Mouse (Mus musculus) left cerebral cortex, postnatal 10 days (tissue): ENCODE measurements around the gene Pias3. TPM values are rescaled to one million over a fixed set of nuclear protein-coding genes. Genes with fewer than 3 reads are reported as not detected.
"Not testable (repeated sequence)": the region's sequence is repeated elsewhere in the genome, so short reads cannot be mapped to it uniquely, and the experiment has no call there.

Experiments used
- DNase-seq, 2 experiments: peaks; one replicate each; pipeline ENCODE4 v3.0.0; 2021 to 2022; ENCODE audit warnings: low spot score in 2 of 2, mixed read lengths in 1 of 2; ENCODE audit errors: extremely low spot score in 1 of 2
- intact Hi-C: fragments of 180-260 bp; cut with DNase I; formaldehyde crosslinking; loops from one replicate; pipeline ENCODE4 v1.15.1; 2025
- total RNA-seq, 2 experiments: library from RNA; stranded (reverse); gene quantifications; 2 replicates each; pipeline ENCODE4 v1.2.3; 2021

Pias3 gene
- total RNA-seq, 2 experiments from 2014 or later = 19.7 to 26.6 TPM

DNA sequence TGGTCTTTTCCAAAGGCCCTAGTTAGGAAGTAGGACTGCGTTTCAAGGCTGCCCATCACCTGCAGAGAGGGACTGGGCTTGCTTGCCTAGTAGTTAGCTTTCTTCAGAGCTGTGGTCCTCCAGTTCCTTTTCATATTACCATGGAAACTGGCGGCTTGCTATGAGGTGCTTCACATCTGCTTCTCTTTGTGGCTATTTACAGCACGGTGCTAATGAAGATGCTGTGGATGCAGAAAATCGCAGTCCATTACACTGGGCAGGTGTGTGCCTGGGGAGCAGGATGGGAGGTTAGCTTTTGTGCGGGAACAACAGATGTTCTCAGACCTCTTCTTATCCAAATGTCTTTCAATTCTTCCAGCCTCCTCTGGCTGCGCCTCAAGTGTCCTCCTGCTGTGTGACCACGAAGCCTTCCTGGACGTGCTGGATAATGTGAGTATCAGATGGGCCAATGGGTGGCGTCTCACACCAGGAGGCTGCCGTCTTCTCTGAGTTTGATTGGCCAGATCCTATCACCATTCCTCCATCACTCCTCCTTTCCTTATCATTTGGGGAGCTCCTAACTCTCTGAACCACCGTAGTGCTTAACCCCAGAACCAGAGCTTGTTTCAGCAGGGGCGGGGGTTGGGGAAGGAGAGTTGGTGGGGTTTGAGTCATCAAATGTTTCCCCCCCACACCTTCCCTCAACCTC, 15.8 kb upstream of the Pias3 start:
- no peak for DNase-seq
- intact Hi-C loops = no loop called here

DNA sequence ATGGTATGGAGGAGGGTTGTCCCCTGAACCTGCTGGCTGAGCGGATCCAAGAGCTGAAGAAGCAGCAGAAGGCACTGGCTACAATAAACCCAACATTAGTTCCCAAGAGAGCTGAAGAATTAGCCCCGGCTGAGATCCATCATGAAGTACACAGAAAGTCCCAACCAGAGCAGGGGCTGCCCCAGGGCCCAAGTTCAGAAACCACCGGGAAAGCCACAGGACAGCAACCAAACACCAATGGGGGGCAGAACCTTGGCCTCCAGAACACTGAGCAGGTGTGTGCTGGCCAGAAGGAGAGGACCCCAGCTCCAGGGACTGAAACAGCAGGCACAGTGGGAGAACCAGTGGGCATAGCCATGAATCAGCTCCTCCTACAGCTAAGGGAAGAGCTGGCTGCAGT, 12.7 kb upstream of the Pias3 start:
- intact Hi-C loops = no loop called here
- no peak for DNase-seq

DNA sequence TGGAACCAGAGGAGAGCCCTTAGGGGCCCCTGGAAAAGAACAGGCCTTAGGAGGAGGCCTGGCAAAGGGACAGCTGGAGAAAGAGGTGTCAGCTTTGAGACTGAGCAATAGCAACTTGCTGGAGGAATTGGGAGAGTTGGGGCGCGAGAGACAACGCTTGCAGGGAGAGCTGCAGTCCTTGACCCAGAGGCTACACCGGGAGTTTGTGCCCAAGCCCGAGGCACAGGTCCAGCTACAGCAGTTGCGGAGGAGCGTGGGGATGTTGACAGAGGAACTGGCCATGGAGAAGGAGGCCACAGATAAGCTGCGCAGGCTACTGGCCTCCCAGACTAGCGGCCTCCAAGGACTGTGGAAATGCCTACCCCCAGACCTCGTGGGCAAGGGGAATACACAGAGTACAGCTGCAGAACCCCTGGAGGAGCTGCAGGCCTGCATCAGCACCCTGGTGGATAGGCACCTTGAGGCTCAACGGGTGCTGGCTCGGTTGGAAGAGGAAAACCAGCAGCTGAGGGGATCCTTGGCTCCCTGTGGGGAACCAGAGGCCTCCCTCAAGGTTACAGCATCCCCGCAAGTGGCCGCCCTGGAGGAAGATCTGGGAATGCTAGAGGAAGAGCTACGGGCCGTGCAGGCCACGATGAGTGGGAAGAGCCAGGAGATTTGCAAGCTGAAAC, 11.9 kb upstream of the Pias3 start:
- DNase-seq = no peak
- intact Hi-C loops = no loop called here

DNA sequence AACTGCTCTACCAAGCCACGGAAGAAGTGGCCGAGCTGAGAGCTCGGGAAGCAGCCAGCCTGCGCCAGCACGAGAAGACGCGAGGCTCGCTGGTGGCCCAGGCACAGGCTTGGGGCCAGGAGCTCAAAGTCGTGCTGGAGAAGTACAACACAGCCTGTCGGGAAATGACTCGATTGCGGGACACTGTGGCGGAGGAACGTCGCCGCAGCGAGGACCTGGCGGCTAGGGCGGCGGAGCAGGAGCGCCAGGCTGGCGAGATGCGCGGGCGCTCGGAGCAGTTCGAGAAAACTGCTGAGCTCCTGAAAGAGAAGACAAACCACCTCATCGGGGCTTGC, 11.4 kb upstream of the Pias3 start:
- intact Hi-C loops = no loop called here
- no peak for DNase-seq

DNA sequence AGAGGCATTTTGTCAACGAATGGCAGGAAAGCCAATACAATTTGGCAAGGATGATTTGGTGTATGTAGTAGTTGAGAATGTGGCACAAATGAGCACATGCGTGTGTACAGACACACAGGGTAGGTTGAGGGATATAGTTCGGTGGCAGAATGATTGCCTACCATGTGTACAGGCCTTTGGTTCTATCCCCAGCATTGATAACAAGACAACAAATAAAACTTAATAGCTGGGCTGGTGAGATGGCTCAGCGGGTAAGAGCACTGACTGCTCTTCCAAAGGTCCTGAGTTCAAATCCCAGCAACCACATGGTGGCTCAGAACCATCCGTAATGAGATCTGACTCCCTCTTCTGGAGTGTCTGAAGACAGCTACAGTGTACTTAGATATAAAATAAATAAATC, 10.1 kb upstream of the Pias3 start:
- intact Hi-C loops, DNase-seq: not testable (repeated sequence)

DNA sequence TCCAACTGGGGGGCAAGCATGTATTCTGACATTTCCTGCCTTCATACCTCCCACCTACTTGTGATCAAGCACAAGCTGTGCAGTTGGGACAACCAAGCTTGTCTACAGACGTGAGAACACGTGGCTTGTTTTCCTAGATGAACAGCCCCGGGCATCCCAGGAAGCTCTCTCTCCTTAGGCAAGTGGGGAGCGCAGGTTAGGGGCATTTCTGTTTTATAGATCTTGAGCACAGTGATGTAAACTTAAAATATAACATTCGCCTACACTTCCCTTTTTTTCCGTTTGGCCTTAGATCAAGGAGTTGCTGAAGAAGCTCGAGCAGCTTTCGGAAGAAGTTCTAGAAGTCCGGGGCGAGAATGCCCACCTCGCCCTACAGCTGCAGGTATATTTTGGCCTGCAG, 7.3 kb upstream of the Pias3 start:
- intact Hi-C loops = no loop called here
- no peak for DNase-seq

DNA sequence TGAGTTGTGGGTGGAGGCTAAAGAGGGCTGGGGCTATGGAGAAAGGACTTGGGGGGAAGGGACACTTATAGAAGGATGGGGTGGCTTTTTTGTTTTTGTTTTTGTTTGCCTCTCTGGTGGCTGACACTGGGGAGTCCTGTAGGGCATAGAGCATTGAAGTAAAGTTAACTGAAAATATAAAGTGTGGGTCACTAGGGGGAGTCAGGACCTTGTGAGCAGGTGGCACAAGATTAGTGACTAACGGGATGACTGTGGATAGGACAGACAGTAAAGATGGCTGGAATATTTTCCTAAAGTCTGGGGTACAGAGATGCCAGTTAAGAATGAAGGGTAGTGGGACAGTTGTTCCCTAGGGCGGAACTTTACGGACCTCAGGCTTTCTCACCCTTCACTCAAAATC, 5.9 kb upstream of the Pias3 start:
- intact Hi-C loops = no loop called here
- no peak for DNase-seq

DNA sequence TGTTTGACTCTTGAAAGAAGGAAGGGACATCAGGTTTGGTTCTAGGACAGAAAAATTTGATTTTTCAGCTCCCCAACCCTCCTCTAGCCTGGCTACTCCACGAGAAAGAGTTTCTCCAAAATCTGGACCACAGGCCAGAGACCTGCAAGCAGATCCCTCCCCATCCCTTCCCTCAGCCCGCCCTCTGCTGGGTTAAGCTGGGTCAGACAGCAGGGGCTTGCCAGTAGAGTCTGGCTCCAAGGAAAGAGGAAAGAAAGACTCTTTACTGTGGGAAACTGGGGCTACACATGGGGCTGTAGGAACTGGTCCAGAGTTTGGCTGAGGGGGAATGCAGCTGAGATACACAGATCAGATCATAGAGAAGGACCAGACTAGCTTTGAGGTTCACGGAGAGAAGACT, 3.7 kb upstream of the Pias3 start:
- peak in 1 of 2 experiments; percentile 69 for DNase-seq

DNA sequence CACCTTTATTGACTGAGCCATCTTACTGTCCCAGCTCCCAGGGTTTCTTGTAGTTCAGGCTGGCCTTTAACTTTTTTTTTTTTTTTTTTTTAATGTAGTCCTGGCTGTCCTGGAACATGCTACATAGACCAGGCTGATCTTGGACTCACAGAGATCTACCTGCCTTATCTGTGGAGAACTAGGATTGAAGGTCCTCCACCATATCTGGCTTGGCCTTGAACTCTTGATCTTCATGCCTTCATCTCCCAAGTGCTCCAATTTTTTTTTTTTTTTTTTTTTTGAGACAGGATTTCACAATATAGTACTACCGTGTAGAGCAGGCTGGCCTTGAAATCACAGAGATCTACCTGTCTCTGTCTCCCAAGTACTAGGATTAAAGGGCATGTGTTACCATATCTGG, 2.6 kb upstream of the Pias3 start:
- intact Hi-C loops = no loop called here
- no peak for DNase-seq

More for the DNA sequence above, 3.7 kb upstream of the Pias3 start:
- intact Hi-C loops = no loop called here

DNA sequence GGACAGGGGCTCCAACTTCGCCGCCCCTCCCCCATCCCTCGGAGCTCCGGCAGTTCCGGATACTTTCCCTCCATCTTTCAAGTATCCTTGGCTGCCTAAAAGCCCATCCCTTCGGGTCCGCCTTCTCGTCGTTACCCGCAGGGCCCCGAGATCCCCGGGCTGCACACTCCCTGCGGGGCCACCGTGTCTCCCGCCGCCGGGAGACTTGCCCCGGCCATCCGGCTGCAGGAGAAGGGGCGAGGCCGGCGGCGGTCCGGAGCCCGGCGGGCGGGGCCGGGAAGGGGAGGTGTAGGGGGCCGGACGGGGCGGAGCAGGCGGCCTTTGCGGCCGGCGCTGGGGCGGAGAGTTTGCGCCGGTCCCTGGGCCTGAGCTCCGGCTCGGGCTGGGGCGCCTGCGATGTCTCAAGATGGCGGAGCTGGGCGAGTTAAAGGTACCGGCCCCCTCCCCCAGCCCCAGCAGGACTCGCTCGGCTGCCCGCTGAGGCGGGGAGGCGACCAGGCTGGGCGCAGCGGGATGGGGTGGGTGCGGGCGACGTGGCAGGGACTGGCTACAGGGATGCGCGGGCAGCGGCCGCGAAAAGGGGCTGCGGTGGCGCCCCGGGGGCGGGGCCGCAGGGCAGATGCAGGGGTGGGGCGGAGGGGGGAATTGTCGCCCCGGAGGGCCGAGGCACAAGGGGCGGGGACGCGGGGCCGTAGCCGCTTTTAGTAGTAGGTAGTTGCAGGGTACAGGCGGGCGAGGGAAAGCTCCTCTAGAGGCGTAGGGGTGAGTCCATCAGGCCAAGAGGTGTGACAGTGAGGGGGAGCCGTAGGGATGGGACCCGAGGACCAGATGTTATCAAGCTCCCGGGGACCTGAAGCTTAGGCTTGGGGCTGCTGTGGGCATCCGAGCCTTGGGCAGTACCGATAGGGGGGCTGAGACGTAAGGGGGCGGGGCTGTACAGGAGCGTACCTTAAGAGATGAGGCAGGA, 865 bp downstream of the Pias3 start:
- peak; percentile 69 to 94 for DNase-seq
- intact Hi-C loops = loop anchor here (5.0 kb wide), 1 partner anchor 150 kb away; no protein-coding TSS in a partner anchor

DNA sequence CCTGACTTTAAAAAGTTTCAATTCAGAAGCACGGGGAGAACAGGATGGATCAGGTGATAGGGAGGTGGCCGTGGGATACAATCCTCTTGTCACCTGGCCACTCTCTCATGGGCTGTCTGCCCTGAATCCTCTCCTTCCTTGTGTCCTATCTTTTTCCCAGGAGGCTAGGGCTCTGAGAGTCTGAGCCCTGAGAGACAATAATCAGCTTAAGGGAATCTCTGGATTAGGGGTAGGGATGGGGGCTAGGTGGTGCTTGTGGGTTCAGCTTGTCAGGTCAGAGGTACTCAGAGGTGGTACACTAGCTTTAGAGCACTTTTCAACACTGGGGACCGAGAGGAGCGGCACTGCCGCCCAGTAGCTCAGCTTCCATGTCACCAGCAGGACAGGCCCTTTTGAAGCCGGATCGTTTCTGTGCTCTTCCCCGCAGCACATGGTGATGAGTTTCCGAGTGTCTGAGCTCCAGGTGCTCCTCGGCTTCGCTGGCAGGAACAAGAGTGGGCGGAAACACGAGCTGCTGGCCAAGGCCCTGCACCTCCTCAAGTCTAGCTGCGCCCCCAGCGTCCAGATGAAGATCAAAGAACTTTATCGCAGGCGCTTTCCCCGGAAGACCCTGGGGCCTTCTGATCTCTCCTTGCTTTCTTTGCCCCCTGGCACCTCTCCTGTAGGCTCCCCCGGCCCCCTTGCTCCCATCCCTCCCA, 3.0 kb downstream of the Pias3 start:
- no peak for DNase-seq
- intact Hi-C loops = loop anchor here (5.0 kb wide), 1 partner anchor 152 kb away; no protein-coding TSS in a partner anchor

DNA sequence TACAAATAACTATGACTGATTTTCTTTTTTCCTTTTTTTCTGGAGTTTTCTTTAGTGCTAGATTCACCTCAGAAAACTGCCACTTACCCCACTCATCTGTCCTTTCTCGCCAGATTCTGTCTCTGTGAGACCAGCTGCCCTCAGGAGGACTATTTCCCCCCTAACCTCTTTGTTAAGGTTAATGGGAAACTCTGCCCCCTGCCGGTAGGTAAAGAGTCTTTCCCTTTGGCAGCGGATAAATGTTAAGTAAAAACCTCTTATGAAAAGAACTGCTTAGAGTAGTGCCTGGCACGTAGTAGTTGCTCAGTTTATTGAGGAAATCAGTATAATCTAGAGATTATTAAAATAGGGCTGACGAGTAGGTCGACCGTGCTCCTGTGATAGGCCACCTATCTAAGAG, 4.2 kb downstream of the Pias3 start:
- no peak for DNase-seq
- intact Hi-C loops = no loop called here

DNA sequence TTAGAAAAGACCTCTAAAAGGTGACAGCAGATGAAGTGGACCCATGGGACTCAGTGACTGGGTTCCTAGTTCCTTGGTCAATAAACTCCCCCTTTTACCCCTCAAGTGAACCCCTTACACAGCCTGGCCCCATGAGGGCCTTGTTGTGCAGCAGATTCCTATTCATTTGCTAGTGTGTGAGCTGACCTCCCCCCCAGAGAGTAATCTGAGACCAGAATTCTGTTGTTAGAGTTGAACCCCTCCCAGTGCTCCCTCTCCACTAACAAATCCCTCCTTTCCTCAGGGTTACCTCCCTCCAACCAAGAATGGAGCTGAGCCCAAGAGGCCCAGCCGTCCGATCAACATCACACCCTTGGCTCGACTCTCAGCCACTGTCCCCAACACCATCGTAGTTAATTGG, 4.8 kb downstream of the Pias3 start:
- intact Hi-C loops = no loop called here
- DNase-seq = no peak

DNA sequence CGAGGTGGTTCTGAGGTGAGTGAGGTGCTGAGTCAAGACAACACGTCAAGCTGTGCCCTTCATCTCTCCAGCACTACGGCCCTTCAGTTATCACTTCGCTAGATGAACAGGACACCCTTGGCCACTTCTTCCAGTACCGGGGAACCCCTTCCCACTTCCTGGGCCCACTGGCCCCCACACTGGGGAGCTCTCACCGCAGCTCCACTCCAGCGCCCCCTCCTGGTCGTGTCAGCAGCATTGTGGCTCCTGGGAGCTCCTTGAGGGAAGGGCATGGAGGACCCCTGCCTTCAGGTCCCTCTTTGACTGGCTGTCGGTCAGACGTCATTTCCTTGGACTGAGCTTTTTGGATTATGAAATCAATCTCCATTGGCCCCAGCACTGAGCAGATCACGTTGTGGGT, 8.6 kb downstream of the Pias3 start:
- intact Hi-C loops = loop anchor here (5.0 kb wide), 1 partner anchor 32 kb away; the partner anchor contains the start of gene Ankrd35
- peak in 1 of 2 experiments; percentile 59 for DNase-seq

DNA sequence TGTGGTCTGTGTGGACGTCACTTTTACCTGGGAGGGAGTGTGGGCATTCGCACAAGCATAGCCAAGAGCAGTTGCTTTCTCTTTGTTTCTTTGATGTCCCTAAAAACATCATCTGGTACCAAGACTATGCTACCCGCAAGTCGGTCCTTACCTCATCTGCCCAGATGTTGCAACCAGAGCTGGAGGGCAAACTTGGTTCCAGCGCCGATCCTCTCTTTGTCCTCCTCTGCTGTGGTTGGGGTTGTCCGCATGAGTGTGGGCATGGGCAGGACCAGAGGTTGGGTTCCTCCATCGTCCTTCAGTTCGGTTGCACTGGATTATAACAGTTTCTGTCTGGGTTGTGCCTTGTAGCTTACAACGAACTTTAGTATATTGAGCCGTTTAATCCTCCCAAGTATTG, 10.0 kb downstream of the Pias3 start:
- DNase-seq = no peak
- intact Hi-C loops = loop anchor here (5.0 kb wide), 1 partner anchor 34 kb away; the partner anchor contains the start of gene Ankrd35

DNA sequence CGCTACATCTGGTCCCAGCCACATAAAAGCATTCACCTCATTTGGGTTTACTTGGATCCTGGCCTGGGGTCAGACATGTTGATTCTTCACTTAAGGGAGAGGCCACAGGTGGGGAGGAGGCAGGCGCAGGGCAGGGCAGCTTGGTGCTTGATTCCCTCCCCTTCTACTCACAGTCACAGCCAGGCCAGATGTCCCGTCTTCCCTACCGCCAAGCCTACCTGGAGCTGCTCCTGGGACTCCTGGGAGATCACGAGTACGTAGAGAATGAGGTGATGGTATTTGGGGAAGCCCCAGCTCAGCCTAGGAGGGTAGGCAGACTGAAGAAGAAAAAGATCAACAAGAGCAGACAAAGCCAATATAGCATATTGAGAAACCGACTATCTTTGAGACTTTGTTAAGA, 10.8 kb downstream of the Pias3 start:
- intact Hi-C loops = loop anchor here (5.0 kb wide), 1 partner anchor 35 kb away; the partner anchor contains the start of gene Ankrd35
- no peak for DNase-seq

DNA sequence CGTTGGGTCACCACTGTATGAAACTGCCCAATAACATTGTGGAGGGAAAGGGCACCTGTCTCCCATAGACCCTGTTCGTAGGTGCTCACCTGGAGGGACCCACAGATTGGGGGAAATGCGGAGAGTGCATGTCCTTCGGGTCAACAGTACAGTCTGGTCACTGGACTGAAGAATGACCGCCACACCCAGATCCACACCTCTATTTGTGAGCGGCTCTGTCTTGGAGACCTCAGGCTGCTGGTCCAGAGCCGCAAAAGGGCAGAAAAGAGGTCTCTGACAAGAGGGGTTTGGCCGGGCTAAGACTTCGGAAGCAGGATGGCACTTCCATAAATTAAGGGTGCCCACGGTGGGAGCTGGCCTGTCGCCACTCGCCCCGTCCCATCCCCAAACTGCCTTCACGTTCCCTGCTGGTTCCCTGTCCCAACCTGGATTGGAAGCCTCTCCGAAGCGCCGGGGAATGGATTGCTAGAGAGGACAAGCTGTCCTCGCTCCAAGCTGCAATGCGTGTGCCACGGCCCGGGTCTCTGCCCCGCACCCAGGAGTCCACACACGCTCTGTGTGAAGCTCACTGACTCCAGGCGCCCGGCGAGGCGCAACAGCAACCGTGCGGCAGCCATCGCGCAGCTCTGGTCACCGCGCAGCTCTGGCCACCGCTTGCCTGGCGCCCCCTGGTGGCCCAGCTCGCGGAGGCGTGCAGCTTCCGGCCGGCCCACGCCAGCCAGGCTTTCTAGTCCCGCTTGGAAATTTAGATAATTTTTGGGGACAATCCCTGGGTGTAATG, 11.9 kb downstream of the Pias3 start, which contains the start of gene Nudt17:
Gene Nudt17 (minus strand): TSS at position 660 of the 781 bp plus-strand sequence.
- peak; percentile 64 to 89 for DNase-seq
- intact Hi-C loops = loop anchor here (5.0 kb wide), 1 partner anchor 36 kb away; the partner anchor contains the start of gene Ankrd35

DNA sequence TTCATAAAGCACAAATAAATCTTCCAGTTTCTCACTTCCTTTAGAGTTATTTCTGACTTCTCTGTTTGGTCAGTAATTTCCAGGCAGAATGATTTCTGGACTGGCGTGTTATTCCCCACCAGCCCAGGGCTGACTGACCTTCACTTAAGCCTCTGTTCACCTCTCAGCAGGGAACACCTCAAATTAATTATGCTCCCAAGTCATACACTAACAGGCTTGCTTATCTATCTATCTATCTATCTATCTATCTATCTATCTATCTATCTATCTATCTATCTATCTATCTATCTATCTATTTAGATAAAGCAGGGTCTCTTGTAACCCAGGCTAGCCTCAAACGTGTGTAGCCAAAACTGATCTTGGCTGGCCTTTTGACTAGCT, 12.5 kb downstream of the Pias3 start:
- intact Hi-C loops = loop anchor here (5.0 kb wide), 1 partner anchor 36 kb away; the partner anchor contains the start of gene Ankrd35
- DNase-seq = no peak
